Mouse (Mus musculus) megakaryocyte, embryonic 14.5 days (primary cell): Measurements from ENCODE around the gene Zfp575. TPM values are rescaled to one million over a fixed set of nuclear protein-coding genes. Genes with fewer than 3 reads are reported as not detected.

Experiments
- H3K27me3 ChIP-seq: replicated peaks from 2 replicates; pipeline ENCODE3; 2012; ENCODE audit warnings: inconsistent platforms
- H3K36me3 ChIP-seq: replicated peaks from 2 replicates; pipeline ENCODE3; 2012; ENCODE audit warnings: low read length, inconsistent platforms, mixed read lengths
- H3K4me1 ChIP-seq: 2 replicates; pipeline ENCODE4 v1.6.1; 2012; ENCODE audit warnings: inconsistent platforms
- H3K4me3 ChIP-seq: replicated peaks from 2 replicates; pipeline ENCODE3; 2012; ENCODE audit warnings: moderate library complexity, mild to moderate bottlenecking, inconsistent platforms
- H3K9me3 ChIP-seq: 2 replicates; pipeline ENCODE4 v1.6.1; 2012; ENCODE audit warnings: inconsistent platforms
- FLI1 ChIP-seq: IDR thresholded peaks from 2 replicates; pipeline ENCODE4 v1.6.1; 2012; ENCODE audit warnings: low read length, inconsistent platforms, mixed read lengths
- GATA1 ChIP-seq: IDR thresholded peaks from 3 replicates; pipeline ENCODE4 v1.6.1; 2012; ENCODE audit warnings: mixed read lengths, low read length, inconsistent platforms, borderline replicate concordance
- polyA plus RNA-seq: library from polyadenylated mRNA; stranded (reverse); fragments of >175 nt; gene quantifications from 2 replicates; pipeline ENCODE4 v1.2.3, GENCODE M21; 2012; ENCODE audit warnings: low replicate concordance; ENCODE audit not compliant: insufficient read depth

The Zfp575 gene
- polyA plus RNA-seq, 1 experiment: 0.30 TPM

DNA sequence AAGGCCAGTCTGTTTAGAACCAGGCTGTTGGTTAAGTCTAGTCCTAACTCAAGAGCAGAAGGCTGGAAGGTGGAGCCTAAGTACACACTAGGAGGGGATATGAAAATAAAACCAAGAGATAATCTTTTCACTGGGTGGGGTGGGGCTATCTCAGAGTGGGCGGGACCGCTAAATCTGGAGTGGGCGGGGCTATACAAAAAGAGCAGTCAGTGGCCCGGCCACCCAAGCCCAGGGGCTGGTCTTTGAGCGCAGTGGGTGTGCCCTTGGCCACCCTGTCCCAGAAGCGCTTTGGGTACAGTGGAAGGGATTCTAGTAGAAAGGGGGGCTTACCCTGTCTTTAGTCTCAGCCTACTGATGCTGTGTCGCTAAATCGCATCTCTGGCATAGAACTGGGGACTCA is 613 bp downstream of the Zfp575 start:
- Histone ChIP-seq H3K4me3 (no peak overlapping the region), H3K36me3 (no peaks in the 10 kb centered on the region)
- TF ChIP-seq GATA1 (no peak), FLI1 (no peak)

DNA sequence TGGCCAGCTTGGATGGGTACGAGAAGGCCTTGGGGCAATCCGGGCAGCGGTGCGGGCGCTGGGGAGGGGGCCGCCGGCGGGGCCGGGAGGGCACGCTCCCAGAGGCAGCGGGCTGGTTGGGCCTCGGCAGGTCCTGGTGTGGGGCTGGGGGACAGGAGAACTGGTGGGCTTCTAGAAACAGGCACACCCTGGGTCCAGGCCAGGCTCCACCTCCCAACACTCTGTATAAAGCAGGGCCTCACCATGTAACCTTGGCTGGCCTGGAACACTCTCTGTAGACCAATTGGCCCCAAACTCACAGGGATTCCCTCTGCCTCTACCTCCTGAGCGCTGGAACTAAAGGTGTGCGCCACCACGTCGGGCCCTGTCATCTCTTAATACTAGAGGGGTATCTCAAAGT is 1.4 kb downstream of the Zfp575 start:
- peaks cover 33% of the 10 kb centered on the region for H3K27me3 ChIP-seq
- no peaks in the 10 kb centered on the region for H3K36me3 ChIP-seq
- peaks cover 13% of the 10 kb centered on the region for H3K4me1 ChIP-seq
- no peak overlapping the region for H3K4me3 ChIP-seq
- H3K9me3 ChIP-seq: peaks cover 23% of the 10 kb centered on the region
- TF ChIP-seq GATA1 (no peak), FLI1 (no peak)

More for the DNA sequence above, 613 bp downstream of the Zfp575 start:
- Histone ChIP-seq H3K4me1 (peaks cover 13% of the 10 kb centered on the region), H3K9me3 (peaks cover 23% of the 10 kb centered on the region), H3K27me3 (peaks cover 38% of the 10 kb centered on the region)

DNA sequence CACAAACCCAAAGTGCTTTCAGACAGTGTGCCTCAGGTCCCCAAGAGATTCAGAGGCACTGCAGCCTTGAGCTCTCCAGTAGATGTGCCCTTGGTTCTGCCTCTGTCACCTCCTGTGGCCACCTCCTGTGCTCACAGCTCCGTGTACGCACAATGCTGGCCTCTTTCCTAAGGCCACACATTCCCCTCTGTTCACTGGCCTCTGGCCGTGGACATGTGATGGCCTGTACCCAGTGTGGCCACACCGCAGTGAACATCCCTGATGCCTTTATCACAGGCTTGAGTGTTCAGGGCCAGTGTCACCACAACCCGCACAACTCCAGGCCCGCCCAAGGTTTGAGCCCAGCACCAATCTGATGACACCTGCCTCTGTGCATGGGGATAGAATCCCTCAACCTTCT is 2.6 kb downstream of the Zfp575 start:
- peaks cover 23% of the 10 kb centered on the region for H3K9me3 ChIP-seq
- H3K4me1 ChIP-seq: peaks cover 13% of the 10 kb centered on the region
- H3K36me3 ChIP-seq: no peaks in the 10 kb centered on the region
- TF ChIP-seq GATA1: no peak
- TF ChIP-seq FLI1: no peak
- H3K27me3 ChIP-seq: peaks cover 33% of the 10 kb centered on the region
- H3K4me3 ChIP-seq: no peak overlapping the region

DNA sequence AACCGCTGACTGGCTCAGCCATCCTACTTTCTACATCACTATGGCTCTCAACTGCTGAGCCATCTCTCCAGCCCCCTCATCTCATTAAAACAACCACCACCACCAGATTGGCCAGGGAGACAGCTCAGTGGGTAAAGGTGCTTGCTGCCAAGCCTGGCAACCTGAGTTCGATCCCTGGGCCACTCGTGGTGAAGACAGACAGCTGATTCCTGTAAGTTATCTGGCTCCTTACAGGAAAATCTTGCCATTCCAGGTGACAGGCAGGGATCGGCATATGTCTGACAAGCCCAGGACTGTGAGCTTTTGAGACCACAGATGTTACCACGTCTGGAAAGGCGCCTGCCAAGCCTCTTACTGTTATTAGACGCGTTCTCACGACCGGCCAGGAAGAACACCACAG is 9.6 kb downstream of the Zfp575 start:
- Histone ChIP-seq H3K36me3 (peaks cover 8% of the 10 kb centered on the region), H3K9me3 (no peaks in the 10 kb centered on the region), H3K4me1 (no peaks in the 10 kb centered on the region), H3K27me3 (peaks cover 2% of the 10 kb centered on the region), H3K4me3 (no peak overlapping the region)
- TF ChIP-seq GATA1: no peak
- no peak for TF ChIP-seq FLI1

DNA sequence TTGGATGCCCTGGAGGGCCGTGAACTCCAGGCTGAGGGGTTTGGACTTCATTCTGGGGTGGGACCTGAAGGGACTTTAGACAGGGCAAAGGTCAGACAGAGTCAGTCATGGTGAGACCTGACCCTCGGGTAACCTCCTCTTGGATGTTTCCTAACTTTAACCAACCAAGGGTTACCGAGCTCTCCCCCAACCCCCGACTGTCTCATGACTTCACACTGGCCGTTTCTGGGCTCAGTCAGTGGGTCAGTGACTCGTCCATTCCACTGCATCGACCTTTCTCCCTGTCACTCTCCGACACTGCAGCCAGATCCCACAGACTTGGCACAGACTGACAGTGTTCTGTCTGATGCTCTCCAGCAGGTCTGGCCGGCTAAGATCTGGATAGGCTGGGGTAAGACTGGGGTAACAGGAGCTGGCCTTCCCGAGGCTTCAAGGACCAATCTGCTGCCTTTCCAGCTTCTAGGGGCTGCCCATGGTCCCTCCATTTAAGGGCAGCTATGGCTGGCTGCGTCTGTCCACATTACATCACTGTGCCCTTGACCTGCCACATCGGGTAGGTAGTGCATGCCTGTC is 13.1 kb downstream of the Zfp575 start:
- H3K36me3 ChIP-seq: peaks cover 41% of the 10 kb centered on the region
- TF ChIP-seq FLI1 (no peak), GATA1 (no peak)
- no peak overlapping the region for H3K4me3 ChIP-seq
- peaks cover 3% of the 10 kb centered on the region; the same call in 1 of the 2 replicates for H3K4me1 ChIP-seq
- peaks cover 2% of the 10 kb centered on the region for H3K27me3 ChIP-seq
- no peaks in the 10 kb centered on the region for H3K9me3 ChIP-seq

DNA sequence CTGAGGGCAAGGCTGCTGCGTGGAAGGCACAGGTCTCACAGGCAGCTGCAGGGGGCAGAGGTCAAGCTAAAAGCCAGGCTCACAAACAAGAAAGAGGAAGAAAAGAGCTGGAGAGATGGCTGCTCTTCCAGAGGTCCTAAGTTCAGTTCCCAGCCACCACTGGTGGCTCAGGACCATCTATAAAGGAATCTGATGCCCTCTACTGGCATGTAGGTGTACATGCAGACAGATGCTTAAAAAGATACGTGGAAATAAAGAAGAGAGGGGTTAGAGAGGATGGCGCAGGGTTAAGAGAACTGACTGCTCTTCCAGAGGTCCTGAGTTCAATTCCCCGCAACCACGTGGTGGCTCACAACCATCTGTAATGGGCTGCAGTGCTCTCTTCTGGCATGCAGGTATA is 15.0 kb downstream of the Zfp575 start:
- Histone ChIP-seq H3K36me3 (peaks cover 58% of the 10 kb centered on the region), H3K4me3 (peak overlapping the region; percentile 20), H3K27me3 (peaks cover 2% of the 10 kb centered on the region), H3K9me3 (no peaks in the 10 kb centered on the region), H3K4me1 (peaks cover 7% of the 10 kb centered on the region; the same call in 1 of the 2 replicates)
- TF ChIP-seq GATA1: no peak
- TF ChIP-seq FLI1: no peak

DNA sequence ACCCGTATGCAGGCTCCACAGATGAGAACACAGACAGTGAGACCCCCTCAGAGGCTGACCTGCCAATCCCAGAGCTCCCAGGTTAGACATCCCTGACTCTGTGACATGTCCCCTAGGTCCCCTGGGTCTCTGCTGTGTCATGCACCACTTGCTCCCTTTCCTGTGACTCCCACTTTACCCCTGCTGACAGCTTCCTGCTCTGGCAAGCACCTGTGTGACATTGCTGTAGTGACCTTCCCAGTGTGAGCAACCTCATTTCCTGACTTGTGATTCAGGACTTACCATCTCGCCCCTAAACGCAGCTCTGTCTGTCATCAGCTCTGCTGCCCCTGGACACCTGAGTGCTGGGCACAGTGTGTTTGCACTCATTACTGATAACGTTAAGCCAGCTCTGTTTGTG is 16.4 kb downstream of the Zfp575 start:
- H3K9me3 ChIP-seq: no peaks in the 10 kb centered on the region
- H3K27me3 ChIP-seq: peaks cover 2% of the 10 kb centered on the region
- H3K36me3 ChIP-seq: peaks cover 72% of the 10 kb centered on the region
- H3K4me3 ChIP-seq: no peak overlapping the region
- peaks cover 7% of the 10 kb centered on the region; the same call in 1 of the 2 replicates for H3K4me1 ChIP-seq
- no peak for TF ChIP-seq GATA1
- no peak for TF ChIP-seq FLI1

DNA sequence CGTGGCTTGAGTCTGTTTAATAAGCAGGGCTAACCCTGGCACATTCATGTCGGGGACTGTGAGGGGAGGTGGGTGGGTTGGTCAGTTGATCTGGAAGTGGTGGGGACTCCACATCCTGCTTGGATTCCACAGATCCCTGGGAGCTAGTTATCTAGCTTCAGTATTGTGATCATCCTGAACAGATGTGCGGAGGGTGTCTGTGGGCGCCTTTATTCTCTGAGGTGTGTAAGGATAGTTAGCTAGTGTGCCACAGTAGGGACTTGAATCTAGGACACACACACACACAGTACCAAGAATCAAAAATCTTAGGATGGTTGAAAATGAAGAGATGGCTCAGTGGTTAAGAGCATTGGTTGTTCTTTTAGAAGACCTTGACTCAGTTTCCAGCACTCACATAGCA is 18.9 kb downstream of the Zfp575 start:
- no peak overlapping the region for H3K4me3 ChIP-seq
- H3K27me3 ChIP-seq: no peaks in the 10 kb centered on the region
- H3K4me1 ChIP-seq: peaks cover 15% of the 10 kb centered on the region; the same call in 1 of the 2 replicates
- peaks cover 91% of the 10 kb centered on the region for H3K36me3 ChIP-seq
- TF ChIP-seq FLI1 (no peak), GATA1 (no peak)
- no peaks in the 10 kb centered on the region for H3K9me3 ChIP-seq

DNA sequence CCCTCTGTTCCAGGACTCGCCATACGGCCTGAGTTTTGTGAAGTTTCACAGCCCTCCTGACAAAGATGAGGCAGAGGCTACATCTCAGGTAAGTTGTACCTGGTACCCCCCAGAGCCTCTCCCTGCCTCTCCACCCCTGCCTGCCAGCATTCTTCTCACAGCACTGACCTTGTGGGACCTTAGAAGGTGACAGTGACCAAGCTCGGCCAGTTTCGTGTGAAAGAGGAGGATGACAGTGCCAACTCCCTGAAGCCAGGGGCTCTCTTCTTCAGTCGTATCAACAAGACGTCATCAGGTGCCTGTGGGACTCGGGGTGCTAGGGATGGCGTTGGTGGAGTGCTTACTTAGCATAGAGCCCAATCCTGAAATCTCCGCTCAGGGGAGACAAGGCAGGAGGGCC is 21.2 kb downstream of the Zfp575 start:
- TF ChIP-seq GATA1 (no peak), FLI1 (no peak)
- Histone ChIP-seq H3K36me3 (peaks cover 87% of the 10 kb centered on the region), H3K4me3 (no peak overlapping the region), H3K9me3 (no peaks in the 10 kb centered on the region), H3K27me3 (no peaks in the 10 kb centered on the region), H3K4me1 (peaks cover 17% of the 10 kb centered on the region; the same call in 1 of the 2 replicates)

DNA sequence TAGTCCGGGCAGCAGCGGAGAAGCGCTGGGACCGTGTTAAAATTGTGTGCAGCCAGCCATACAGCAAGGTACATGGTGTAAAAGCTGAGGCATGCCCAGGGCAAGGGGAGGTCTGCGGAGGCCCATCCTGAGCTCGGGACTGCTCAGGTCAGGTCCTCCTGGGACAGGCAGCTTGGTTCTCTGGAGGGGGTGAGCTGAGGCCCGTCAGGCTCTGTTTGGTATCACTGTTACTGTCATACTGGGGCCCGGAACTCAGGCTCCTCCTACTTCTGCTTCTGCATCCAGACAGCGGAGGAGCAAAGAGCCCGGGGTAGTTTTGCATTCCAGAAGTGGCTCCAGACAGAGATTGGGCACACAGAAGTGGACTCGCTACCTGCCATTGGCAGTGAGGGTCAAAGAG is 21.8 kb downstream of the Zfp575 start:
- Histone ChIP-seq H3K9me3 (no peaks in the 10 kb centered on the region), H3K4me1 (peaks cover 14% of the 10 kb centered on the region; the same call in 1 of the 2 replicates), H3K27me3 (no peaks in the 10 kb centered on the region), H3K36me3 (peaks cover 87% of the 10 kb centered on the region), H3K4me3 (no peak overlapping the region)
- no peak for TF ChIP-seq GATA1
- TF ChIP-seq FLI1: no peak
